Mouse (Mus musculus) bone marrow macrophage, adult 2 months (primary cell): Measurements from ENCODE around the gene Saa1.

Experiments used
- CTCF ChIP-seq: IDR thresholded peaks from 2 replicates; pipeline ENCODE4 v1.5.1; 2012; ENCODE audit warnings: low read depth, mild to moderate bottlenecking, low read length, moderate library complexity
- POLR2A ChIP-seq: IDR thresholded peaks from 2 replicates; pipeline ENCODE4 v1.6.1; 2012; ENCODE audit warnings: mild to moderate bottlenecking, low read depth, low read length, borderline replicate concordance

DNA sequence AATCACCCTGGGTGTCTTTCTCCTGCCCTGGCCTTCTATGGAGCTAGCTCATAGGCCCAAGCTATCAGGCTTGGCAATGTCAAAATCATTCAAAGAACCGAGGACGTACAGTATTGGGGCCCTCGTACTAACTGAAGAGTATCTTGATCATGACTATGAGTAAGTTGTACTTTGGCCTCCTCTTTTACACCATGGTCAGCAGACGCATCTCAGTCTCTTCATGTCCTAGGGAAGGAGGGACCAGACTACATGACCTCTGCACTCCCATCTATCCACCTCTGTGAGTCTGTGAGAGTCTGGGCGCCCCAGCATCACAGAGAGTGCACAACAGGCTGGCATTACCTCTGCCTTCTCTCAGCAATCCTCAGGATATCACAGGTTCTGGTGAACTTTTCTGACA is 19.8 kb upstream of the Saa1 start:
- TF ChIP-seq CTCF (no peak), POLR2A (no peak)
